Mouse (Mus musculus): Measurements from ENCODE around the gene Setx. TPM values are rescaled to one million over a fixed set of nuclear protein-coding genes. Genes with fewer than 3 reads are reported as not detected.

Setx gene
- polyA plus RNA-seq (2015; fragmentation: Illumina TruSeq; extraction: RNeasy Lipid Tissue Mini Kit (QIAGEN cat#74804); ENCODE audit: insufficient read depth, low replicate concordance) = 68.8 TPM

GRCm38 (mm10) chr2:29123907-29124569 lies at the start of gene Setx:
TSS of gene Setx (plus strand) at chr2:29124181.

Other genes starting within 250 kb of the Setx start
- gene Barhl1, start 207.5 kb upstream of the Setx start, polyA plus RNA-seq (2015; fragmentation: Illumina TruSeq; extraction: RNeasy Lipid Tissue Mini Kit (QIAGEN cat#74804); ENCODE audit: insufficient read depth, low replicate concordance) = not detected
- gene Cfap77, start 69.1 kb upstream of the Setx start, polyA plus RNA-seq (2015; fragmentation: Illumina TruSeq; extraction: RNeasy Lipid Tissue Mini Kit (QIAGEN cat#74804); ENCODE audit: insufficient read depth, low replicate concordance) = not detected
- 37.1 TPM for gene Ttf1, start 63.9 kb upstream of the Setx start, polyA plus RNA-seq (2015; fragmentation: Illumina TruSeq; extraction: RNeasy Lipid Tissue Mini Kit (QIAGEN cat#74804); ENCODE audit: insufficient read depth, low replicate concordance)
- gene Ntng2, start 128.8 kb downstream of the Setx start, polyA plus RNA-seq (2015; fragmentation: Illumina TruSeq; extraction: RNeasy Lipid Tissue Mini Kit (QIAGEN cat#74804); ENCODE audit: insufficient read depth, low replicate concordance) = 12.2 TPM
- 18.1 TPM for gene Med27, start 222.6 kb downstream of the Setx start, polyA plus RNA-seq (2015; fragmentation: Illumina TruSeq; extraction: RNeasy Lipid Tissue Mini Kit (QIAGEN cat#74804); ENCODE audit: insufficient read depth, low replicate concordance)